Mouse (Mus musculus): ENCODE results near the gene Hnrnpf. TPM values are rescaled to one million over a fixed set of nuclear protein-coding genes. Genes with fewer than 3 reads are reported as not detected.

Gene Hnrnpf
- 782 and 811 TPM in 2 replicates for polyA plus RNA-seq (2014; fragmentation: Nextera tagmentation; extraction: Ambion mirVana)

DNA sequence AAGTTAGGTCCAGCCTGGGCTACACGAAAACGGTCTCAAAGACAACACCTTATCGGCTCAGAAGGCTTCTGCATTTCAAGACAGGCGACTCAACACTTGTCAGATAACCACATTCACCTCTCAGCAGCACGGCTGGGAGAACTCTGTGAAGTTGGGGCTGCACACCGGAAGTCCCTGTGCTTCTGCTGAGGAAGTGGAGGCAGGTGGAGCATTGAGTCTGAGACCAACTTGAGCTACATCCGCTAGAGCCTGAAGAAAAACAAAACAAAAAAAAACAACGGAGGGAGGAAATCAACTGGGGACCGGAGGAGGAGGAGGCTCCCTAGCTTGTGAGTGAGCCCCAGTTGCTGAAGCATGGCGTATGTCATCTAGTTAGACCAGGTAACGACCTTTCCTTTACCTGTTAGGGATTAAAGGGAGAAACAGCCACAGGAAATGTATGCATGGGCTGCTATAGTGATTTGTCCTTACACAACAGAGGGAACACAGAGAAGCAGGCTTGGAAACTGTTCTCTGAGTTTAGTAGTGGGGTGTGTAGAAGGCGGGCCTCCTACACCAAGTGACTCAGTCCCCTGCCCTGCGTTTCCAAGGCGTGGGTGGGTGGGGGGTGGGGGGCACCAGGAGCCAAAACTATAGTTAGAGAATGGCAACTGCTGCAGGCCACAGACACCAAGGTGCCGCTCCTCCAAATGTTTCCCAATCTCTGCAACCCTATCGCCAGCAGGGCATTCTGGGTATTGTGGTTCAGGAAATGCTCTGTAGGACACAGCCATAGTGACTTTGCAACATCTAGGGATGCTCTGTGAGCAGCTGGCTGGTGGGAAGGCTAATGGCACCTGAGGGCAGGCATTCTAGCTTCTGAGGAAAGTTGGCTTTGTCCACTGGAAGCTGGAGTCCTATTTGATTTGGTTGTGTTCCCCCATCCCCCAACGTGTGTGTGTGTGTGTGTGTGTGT lies at the start of gene Hnrnpf:
Hnrnpf (plus strand) TSS at position 199 of the 955 bp plus-strand sequence.
- no peak for ATAC-seq (replicated peaks; ENCODE audit: low FRiP score)
- no peaks in the 10 kb centered on the region for H3K27me3 ChIP-seq (ENCODE audit: control insufficient read depth, insufficient read depth, low read length)
- no peak within 1 kb of the TSS for H3K9ac ChIP-seq (ENCODE audit: low read length)
- H3K9me3 ChIP-seq (ENCODE audit: control insufficient read depth, low read length) = no peaks in the 10 kb centered on the region
- 88% methylated on average over 17 of the region's 17 CpGs for WGBS
- H3K4me1 ChIP-seq (replicated peaks; ENCODE audit: control insufficient read depth, insufficient read depth, low read length) = no peaks in the 10 kb centered on the region
- no peaks in the 10 kb centered on the region for H3K36me3 ChIP-seq (ENCODE audit: control insufficient read depth, insufficient read depth, low read length)
- H3K4me3 ChIP-seq (ENCODE audit: low read depth, low read length) = no peak within 1 kb of the TSS
- DNase-seq (ENCODE audit: low spot score) = no peak
- no peak within 1 kb of the TSS for H3K27ac ChIP-seq (ENCODE audit: low read depth, low read length)
- H3K4me2 ChIP-seq (ENCODE audit: low read depth, low read length, severe bottlenecking) = no peak within 1 kb of the TSS

DNA sequence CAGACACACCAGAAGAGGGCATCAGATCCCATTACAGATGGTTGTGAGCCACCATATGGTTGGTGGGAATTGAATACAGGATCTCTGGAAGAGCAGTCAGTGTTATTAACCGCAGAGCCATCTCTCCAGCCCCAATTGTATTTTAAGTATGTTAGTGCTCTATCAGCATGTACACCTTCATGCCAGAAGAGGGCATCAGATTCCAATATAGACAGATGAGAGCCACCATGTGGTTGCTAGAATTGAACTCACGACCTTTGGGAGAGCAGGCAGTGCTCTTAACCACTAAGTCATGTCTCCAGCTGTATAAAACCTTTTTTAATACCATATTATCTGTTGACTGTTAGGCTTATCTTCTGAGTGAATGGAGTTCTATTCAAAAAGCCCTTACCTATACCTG lies 48.4 kb upstream of the Hnrnpf start:
- Histone ChIP-seq H3K27ac (ENCODE audit: low read depth, low read length) (no peak overlapping the region), H3K36me3 (ENCODE audit: control insufficient read depth, insufficient read depth, low read length) (peaks cover 8% of the 10 kb centered on the region; the same call in 1 of the 2 replicates), H3K4me2 (ENCODE audit: low read depth, low read length, severe bottlenecking) (no peak overlapping the region), H3K4me3 (ENCODE audit: low read depth, low read length) (no peak overlapping the region), H3K27me3 (ENCODE audit: control insufficient read depth, insufficient read depth, low read length) (no peaks in the 10 kb centered on the region), H3K4me1 (replicated peaks; ENCODE audit: control insufficient read depth, insufficient read depth, low read length) (no peaks in the 10 kb centered on the region), H3K9ac (ENCODE audit: low read length) (no peak overlapping the region), H3K9me3 (ENCODE audit: control insufficient read depth, low read length) (no peaks in the 10 kb centered on the region)
- no peak for ATAC-seq (replicated peaks; ENCODE audit: low FRiP score)
- 53% methylated on average over 2 of the region's 2 CpGs for WGBS
- DNase-seq (ENCODE audit: low spot score) = no peak

GRCm38 (mm10) chr6:117857990-117858389 lies 42.1 kb upstream of the Hnrnpf start:
- ATAC-seq (replicated peaks; ENCODE audit: low FRiP score) (no peak), DNase-seq (ENCODE audit: low spot score) (no peak)
- H3K4me2 ChIP-seq (ENCODE audit: low read depth, low read length, severe bottlenecking) = no peak overlapping the region
- no peaks in the 10 kb centered on the region for H3K27me3 ChIP-seq (ENCODE audit: control insufficient read depth, insufficient read depth, low read length)
- 95% methylated on average over 1 of the region's 1 CpGs for WGBS
- H3K4me1 ChIP-seq (replicated peaks; ENCODE audit: control insufficient read depth, insufficient read depth, low read length) = no peaks in the 10 kb centered on the region
- no peak overlapping the region for H3K9ac ChIP-seq (ENCODE audit: low read length)
- no peak overlapping the region for H3K27ac ChIP-seq (ENCODE audit: low read depth, low read length)
- H3K36me3 ChIP-seq (ENCODE audit: control insufficient read depth, insufficient read depth, low read length) = no peaks in the 10 kb centered on the region
- no peak overlapping the region for H3K4me3 ChIP-seq (ENCODE audit: low read depth, low read length)
- H3K9me3 ChIP-seq (ENCODE audit: control insufficient read depth, low read length) = no peaks in the 10 kb centered on the region

- no peak for DNase-seq (ENCODE audit: low spot score)
- H3K4me2 ChIP-seq (ENCODE audit: low read depth, low read length, severe bottlenecking) = peak within 1 kb of the TSS; percentile 90
- H3K9ac ChIP-seq (ENCODE audit: low read length) = peak within 1 kb of the TSS; percentile 84
- no peak within 1 kb of the TSS for H3K27ac ChIP-seq (ENCODE audit: low read depth, low read length)
- H3K4me1 ChIP-seq (replicated peaks; ENCODE audit: control insufficient read depth, insufficient read depth, low read length) = peaks cover 3% of the 10 kb centered on the region
- no peaks in the 10 kb centered on the region for H3K36me3 ChIP-seq (ENCODE audit: control insufficient read depth, insufficient read depth, low read length)
- ATAC-seq (replicated peaks; ENCODE audit: low FRiP score) = no peak
- 68% methylated on average over 6 of the region's 6 CpGs for WGBS
- H3K4me3 ChIP-seq (ENCODE audit: low read depth, low read length) = peak within 1 kb of the TSS; percentile 74
- H3K27me3 ChIP-seq (ENCODE audit: control insufficient read depth, insufficient read depth, low read length) = no peaks in the 10 kb centered on the region
- H3K9me3 ChIP-seq (ENCODE audit: control insufficient read depth, low read length) = no peaks in the 10 kb centered on the region
Measured at GRCm38 (mm10) chr6:117861848-117862247, 38.3 kb upstream of the Hnrnpf start, which contains the start of gene Zfp239. Gene Zfp239 (plus strand): TSS chr6:117862100.

DNA sequence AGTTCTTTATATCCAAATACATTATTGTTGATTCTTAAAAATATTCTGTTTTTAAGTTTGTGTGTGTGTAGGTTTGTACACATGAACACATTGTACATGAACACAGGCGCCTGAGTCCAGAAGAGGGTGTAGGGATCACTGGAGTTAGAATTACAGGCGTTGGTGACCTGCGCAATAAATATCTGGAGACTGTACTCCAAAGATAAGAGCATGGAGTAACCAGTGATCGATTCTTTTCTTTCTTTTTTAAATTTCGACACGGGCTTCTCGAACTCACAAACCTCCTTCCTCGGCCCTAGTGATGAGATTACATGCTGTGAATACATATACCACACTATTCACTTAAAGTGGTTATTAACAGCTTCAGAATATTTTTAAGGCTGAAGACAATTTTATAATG lies 37.7 kb upstream of the Hnrnpf start:
- no peak overlapping the region for H3K27ac ChIP-seq (ENCODE audit: low read depth, low read length)
- WGBS = 78% methylated on average over 8 of the region's 8 CpGs
- ATAC-seq (replicated peaks; ENCODE audit: low FRiP score) (0 out of 2 replicates have a peak, but pooled peaks have one; percentile 10), DNase-seq (ENCODE audit: low spot score) (no peak)
- H3K4me3 ChIP-seq (ENCODE audit: low read depth, low read length) = peak overlapping the region; percentile 74; the same call in 1 of the 2 replicates
- H3K9me3 ChIP-seq (ENCODE audit: control insufficient read depth, low read length) = no peaks in the 10 kb centered on the region
- no peak overlapping the region for H3K9ac ChIP-seq (ENCODE audit: low read length)
- no peaks in the 10 kb centered on the region for H3K36me3 ChIP-seq (ENCODE audit: control insufficient read depth, insufficient read depth, low read length)
- no peak overlapping the region; the same call in 1 of the 2 replicates for H3K4me2 ChIP-seq (ENCODE audit: low read depth, low read length, severe bottlenecking)
- peaks cover 3% of the 10 kb centered on the region for H3K4me1 ChIP-seq (replicated peaks; ENCODE audit: control insufficient read depth, insufficient read depth, low read length)
- no peaks in the 10 kb centered on the region for H3K27me3 ChIP-seq (ENCODE audit: control insufficient read depth, insufficient read depth, low read length)

GRCm38 (mm10) chr6:117862899-117863620 lies 37.1 kb upstream of the Hnrnpf start:
- Histone ChIP-seq H3K36me3 (ENCODE audit: control insufficient read depth, insufficient read depth, low read length) (no peaks in the 10 kb centered on the region), H3K27ac (ENCODE audit: low read depth, low read length) (no peak overlapping the region), H3K9me3 (ENCODE audit: control insufficient read depth, low read length) (no peaks in the 10 kb centered on the region), H3K9ac (ENCODE audit: low read length) (peak overlapping the region; percentile 84), H3K27me3 (ENCODE audit: control insufficient read depth, insufficient read depth, low read length) (no peaks in the 10 kb centered on the region), H3K4me1 (replicated peaks; ENCODE audit: control insufficient read depth, insufficient read depth, low read length) (peaks cover 3% of the 10 kb centered on the region), H3K4me2 (ENCODE audit: low read depth, low read length, severe bottlenecking) (peak overlapping the region; percentile 90), H3K4me3 (ENCODE audit: low read depth, low read length) (peak overlapping the region; percentile 74)
- 4% methylated on average over 26 of the region's 26 CpGs for WGBS
- ATAC-seq (replicated peaks; ENCODE audit: low FRiP score) (peak; percentile 88), DNase-seq (ENCODE audit: low spot score) (peak; percentile 72)

DNA sequence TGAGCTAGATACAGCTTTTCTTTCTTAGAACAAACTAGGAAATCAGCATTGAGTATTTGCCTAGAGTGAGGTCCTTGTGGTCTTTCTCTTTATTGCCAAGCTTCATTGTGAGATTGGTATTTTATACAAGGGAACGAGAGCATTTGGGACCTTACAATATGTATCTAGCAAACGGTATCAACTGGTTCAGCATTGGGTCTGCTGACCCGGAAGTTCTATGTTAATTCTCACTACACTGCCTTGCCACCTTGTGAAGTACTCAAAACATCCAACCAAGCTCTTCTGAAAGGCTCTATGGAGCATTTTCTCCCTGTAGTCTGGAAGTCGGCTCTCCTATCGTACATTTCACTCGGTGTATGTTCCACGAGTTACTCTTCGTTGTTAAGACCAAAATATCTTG lies 36.4 kb upstream of the Hnrnpf start:
- no peak for ATAC-seq (replicated peaks; ENCODE audit: low FRiP score)
- Histone ChIP-seq H3K9ac (ENCODE audit: low read length) (no peak overlapping the region; the same call in 1 of the 2 replicates), H3K4me1 (replicated peaks; ENCODE audit: control insufficient read depth, insufficient read depth, low read length) (peaks cover 3% of the 10 kb centered on the region), H3K4me2 (ENCODE audit: low read depth, low read length, severe bottlenecking) (peak overlapping the region; percentile 90), H3K36me3 (ENCODE audit: control insufficient read depth, insufficient read depth, low read length) (no peaks in the 10 kb centered on the region), H3K9me3 (ENCODE audit: control insufficient read depth, low read length) (no peaks in the 10 kb centered on the region), H3K4me3 (ENCODE audit: low read depth, low read length) (peak overlapping the region; percentile 74; the same call in 1 of the 2 replicates), H3K27me3 (ENCODE audit: control insufficient read depth, insufficient read depth, low read length) (no peaks in the 10 kb centered on the region), H3K27ac (ENCODE audit: low read depth, low read length) (no peak overlapping the region)
- no peak for DNase-seq (ENCODE audit: low spot score)
- 94% methylated on average over 8 of the region's 8 CpGs for WGBS

DNA sequence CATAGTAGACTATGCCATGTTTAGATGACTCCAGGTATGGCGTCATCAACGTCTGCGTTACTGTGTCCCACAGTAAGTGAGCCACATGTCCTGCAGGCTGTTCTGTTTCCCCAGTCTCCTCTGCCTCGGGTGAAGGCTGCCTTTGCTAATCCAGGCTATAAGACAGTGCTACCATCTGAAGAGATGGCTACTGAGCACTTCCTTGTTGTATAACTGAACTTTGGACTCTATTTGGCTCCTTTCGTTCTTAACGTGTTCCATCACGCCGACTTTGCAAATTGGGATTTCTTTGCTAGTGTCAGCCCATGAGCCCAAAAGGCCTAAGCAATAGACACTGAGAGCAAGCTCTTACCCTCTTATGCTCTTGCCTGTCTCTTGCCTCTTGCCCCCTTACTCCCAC lies 31.9 kb upstream of the Hnrnpf start:
- Histone ChIP-seq H3K4me2 (ENCODE audit: low read depth, low read length, severe bottlenecking) (no peak overlapping the region), H3K9ac (ENCODE audit: low read length) (no peak overlapping the region), H3K4me3 (ENCODE audit: low read depth, low read length) (no peak overlapping the region), H3K4me1 (replicated peaks; ENCODE audit: control insufficient read depth, insufficient read depth, low read length) (peaks cover 3% of the 10 kb centered on the region), H3K36me3 (ENCODE audit: control insufficient read depth, insufficient read depth, low read length) (no peaks in the 10 kb centered on the region), H3K27ac (ENCODE audit: low read depth, low read length) (no peak overlapping the region), H3K27me3 (ENCODE audit: control insufficient read depth, insufficient read depth, low read length) (no peaks in the 10 kb centered on the region), H3K9me3 (ENCODE audit: control insufficient read depth, low read length) (no peaks in the 10 kb centered on the region)
- ATAC-seq (replicated peaks; ENCODE audit: low FRiP score) (no peak), DNase-seq (ENCODE audit: low spot score) (no peak)
- 93% methylated on average over 8 of the region's 8 CpGs for WGBS
